Mouse (Mus musculus) regulatory T cell (primary cell): ENCODE results near the gene Cdkn1b.

Experiments used
- in situ Hi-C: fragments of 300-600 bp; cut with MboI, MseI; formaldehyde crosslinking; loops from one replicate; pipeline ENCODE4 v1.15.1; 2025; ENCODE audit warnings: high pct_unique_total_duplicates

Cdkn1b gene

DNA sequence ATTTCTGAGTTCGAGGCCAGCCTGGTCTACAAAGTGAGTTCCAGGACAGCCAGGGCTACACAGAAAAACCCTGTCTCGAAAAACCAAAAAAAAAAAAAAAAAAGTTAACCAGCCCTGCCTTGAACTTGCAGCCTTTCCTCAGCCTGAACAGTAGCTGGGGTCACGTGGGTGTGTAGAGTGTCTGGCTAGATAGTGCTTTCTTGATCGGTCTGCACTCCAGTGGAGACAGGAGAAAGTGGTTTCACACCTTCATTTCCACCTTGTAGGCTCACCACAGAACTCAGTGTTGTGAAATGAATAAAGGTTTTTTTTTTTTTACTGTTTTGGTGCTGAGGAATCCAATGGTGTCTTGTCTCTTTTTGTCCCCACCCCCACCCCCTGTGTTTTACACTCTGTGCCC, 16.8 kb upstream of the Cdkn1b start:
- in situ Hi-C loops = no loop called here

- in situ Hi-C loops = no loop called here
Observed at GRCm38 (mm10) chr6:134903891-134904884, 16.0 kb upstream of the Cdkn1b start.

DNA sequence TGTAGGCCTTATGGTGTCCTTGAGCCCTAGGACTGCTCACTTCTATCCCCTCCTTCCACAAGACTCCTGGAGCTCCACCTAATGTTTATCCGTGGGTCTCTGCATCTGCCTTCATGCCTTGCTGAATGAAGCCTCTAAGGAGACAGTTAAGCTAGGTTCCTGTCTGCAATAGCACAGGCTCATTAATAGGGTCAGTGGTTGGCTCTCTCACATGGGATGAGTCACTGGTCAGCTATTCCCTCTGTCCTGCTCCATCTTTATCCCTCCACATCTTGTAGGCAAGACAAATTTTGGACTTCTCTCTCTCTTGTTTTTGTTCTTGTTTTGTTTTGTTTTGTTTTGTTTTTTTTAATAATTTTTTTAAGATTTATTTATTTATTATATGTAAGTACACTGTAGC, 14.4 kb upstream of the Cdkn1b start:
- in situ Hi-C loops = no loop called here

GRCm38 (mm10) chr6:134914523-134914922, 5.7 kb upstream of the Cdkn1b start:
- in situ Hi-C loops = no loop called here

DNA sequence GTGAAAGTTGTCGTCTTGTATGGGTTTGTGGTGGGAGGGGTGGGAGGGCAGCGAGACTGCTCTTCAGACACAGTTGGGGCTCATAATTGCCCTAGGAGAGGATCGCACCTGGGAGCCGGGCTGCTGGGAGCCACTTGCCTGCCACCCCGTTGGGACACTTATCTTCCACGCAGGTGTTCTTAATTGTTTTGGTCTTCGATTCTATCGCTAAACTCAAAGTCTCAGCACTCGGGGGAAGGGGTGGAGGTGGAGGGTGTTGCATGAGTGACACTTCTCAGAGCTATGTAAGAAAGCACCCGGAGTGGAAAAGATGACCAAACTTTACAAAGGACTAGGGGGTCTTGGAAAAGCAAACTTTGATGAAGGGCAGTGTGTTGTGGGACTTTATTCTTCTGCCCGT, 3.6 kb upstream of the Cdkn1b start:
- in situ Hi-C loops = loop anchor here (5.0 kb wide), 1 partner anchor 349 kb away; the partner anchor contains the start of gene Lrp6

DNA sequence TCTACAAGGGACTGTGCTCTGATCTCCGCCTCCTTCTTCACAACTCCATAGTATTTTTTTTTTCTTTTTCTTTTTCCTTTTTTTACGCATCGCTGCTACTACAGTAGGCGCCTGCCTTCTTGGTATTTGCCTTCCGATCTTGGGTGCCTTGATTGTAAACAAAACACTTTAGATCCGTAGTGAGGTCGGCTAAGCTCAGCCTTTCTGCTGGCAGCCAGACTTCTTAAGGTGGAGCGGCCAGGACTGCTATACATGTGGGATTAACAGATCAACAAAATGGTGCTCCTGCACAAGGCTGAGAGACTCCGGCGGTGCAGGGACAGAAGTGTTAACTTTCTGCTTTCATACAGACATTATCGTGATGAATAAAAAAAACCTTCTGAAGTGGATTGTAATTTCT, 3.1 kb upstream of the Cdkn1b start:
- in situ Hi-C loops = loop anchor here (5.0 kb wide), 1 partner anchor 350 kb away; the partner anchor contains the start of gene Lrp6

DNA sequence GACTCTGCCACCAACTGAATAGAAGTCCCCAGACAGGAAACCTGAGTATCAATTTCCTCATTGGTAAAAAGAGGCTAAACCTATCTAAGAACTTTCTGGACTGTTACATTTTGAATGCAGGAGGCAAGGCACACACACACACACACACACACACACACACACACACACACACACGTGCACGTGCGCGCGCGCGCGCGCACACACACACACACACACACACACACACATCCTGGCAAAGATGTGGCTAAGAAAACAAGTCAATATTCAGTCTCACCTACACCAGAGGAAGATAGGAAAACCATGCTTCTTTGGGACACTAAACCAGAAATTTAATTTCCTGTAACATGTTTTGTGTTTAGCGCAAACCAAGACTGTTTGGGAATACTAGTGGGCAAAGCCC, 1.4 kb upstream of the Cdkn1b start:
- in situ Hi-C loops = loop anchor here (5.0 kb wide), 1 partner anchor 351 kb away; the partner anchor contains the start of gene Lrp6

DNA sequence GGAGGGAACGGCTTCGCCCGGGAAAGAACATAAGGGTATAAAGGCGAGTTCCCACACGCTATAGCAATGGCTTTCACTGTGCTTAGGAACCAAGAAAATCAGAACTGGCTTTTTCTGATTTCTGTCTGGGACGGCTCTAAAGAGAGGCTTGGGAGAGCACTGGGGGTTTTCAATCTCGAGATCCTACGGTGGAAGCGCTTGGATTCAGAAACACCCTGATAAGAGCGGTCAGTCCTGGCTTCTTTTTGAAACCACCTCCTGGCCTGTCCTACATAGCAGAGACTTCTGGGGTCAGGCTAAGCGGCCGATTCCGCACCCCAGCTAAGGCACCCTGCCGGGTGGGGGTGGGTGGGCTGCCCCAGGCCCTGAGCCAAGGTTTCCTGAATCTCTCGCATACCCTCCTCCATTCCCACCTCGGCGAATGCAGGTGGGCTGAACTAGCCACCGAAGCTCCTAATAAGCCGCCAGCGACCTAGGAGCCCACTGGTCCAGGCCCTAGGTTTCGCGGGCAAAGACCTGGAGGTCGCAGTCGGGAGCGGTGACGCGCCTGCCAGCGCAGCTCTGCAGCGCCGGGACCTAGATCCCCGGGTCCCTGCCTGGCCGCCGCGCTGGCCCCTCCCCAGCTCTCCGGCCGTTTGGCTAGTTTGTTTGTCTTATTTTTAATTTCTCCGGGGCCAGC, 551 bp upstream of the Cdkn1b start:
- in situ Hi-C loops = loop anchor here (5.0 kb wide), 1 partner anchor 352 kb away; the partner anchor contains the start of gene Lrp6

DNA sequence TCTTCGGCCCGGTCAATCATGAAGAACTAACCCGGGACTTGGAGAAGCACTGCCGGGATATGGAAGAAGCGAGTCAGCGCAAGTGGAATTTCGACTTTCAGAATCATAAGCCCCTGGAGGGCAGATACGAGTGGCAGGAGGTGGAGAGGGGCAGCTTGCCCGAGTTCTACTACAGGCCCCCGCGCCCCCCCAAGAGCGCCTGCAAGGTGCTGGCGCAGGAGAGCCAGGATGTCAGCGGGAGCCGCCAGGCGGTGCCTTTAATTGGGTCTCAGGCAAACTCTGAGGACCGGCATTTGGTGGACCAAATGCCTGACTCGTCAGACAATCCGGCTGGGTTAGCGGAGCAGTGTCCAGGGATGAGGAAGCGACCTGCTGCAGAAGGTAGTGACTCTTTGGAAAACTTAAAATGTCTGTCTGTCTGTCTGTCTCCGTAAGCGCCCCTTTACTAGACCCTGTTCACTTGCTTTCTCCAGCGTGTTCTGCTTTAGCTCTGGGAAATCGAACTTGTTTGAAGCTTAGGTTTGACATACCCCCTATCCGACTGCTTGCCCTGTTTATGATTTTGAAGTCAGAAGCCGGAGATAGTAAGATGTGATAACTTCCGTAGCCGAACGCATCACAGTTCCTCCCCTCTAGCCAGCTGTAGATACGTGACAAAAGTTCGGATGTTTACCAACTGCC, 953 bp downstream of the Cdkn1b start:
- in situ Hi-C loops = no loop called here

DNA sequence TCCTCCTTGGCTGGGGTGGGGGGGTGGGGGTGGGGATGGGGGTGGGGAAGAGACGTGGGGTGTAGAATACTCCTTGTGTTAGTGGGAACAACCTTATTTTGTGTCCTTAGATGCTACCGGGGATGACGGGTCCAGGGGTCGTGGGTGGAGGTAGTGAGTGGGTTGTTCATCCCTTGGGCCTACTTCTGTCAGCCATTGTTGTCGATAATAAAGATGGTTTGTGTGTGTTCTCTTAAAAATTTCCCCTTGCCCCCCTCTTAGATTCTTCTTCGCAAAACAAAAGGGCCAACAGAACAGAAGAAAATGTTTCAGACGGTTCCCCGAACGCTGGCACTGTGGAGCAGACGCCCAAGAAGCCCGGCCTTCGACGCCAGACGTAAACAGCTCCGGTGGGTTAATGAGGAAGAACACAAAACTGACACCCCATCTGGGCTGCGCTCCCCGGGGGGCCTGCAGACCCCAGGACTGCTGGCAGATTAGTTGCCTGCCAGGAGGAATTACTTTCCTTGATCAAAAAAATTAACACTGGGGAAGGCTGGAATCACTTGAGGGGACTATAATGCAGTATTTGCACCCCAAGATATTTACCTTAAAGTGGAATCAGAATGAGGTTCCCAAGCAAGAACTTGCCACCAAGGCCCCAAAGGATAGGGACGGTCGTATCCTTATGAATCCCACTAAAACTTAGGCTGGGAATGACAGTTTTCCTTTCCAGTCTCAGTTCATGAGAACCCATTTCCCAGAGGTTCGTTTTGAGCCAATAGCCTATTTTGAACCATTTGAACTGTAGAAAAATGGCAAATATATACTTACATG, 1.7 kb downstream of the Cdkn1b start:
- in situ Hi-C loops = no loop called here

DNA sequence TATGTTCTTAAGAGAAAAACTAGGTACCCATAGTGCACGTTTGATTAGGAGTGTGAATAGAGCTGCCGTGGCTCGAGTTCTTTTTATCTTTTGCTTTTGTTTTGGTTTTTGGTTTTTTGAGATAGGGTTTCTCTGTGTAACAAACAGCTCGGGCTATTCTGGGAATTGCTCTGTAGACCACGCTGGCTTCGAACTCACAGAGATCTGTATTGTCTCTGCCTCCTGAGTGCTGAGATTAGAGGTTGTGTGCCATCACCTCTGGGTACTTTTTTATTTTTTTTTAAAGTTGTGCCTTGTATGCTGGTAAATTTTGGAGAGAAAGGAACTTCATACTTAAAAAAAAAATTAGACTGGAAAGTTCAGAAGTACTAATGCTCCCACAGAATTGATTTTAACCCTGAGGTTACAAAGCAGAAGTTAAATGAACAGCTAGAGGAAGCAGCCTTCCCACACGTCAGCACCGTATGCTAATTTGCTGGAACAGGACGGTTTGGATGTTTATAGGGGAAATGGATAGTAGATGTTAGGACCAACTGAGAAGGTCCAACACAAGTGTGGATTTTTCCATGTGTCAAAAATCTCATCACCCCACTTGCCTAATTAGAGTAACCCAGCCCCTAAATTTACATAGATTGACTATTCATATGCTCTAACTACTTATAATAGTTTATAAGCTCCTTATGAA, 2.5 kb downstream of the Cdkn1b start:
- in situ Hi-C loops = no loop called here

DNA sequence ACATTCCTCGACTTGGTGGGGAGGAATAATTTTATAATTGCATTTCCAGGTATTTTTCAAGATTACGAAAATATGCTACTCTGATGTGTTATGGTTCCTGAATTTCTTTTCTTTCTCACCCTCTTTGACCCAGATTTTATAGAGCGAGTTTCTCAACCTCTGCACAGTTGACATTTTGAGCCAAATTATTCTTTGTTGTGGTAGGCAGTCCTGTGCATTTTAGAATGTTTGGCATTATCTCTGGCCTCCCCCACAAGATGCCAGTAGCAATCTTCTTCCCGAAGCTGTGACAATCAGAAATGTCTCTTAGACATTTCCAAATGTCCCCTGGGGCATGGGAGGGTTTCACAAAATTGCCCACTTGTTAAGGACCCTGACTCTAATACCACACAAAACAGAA, 3.5 kb downstream of the Cdkn1b start:
- in situ Hi-C loops = no loop called here

GRCm38 (mm10) chr6:134924262-134924661, 4.1 kb downstream of the Cdkn1b start:
- in situ Hi-C loops = no loop called here

GRCm38 (mm10) chr6:134925673-134926337, 5.6 kb downstream of the Cdkn1b start:
- in situ Hi-C loops = no loop called here

DNA sequence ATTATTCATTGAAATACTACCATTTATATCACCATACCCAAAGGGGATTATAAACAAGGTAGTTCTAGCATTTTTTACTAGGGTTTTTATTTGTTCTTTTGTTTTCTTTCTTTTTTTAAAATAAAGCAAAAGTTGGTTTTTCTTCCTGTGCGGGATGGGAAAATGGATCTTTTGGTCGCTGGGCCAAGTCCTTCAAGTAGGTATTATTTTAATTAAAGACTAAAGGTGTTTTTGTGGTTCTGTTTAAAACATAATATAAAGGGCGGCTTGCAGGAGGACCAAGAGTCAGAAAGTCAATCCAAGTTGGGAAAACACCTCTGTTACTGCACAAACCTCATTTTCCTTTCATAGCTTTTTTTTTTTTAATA, 6.1 kb downstream of the Cdkn1b start:
- in situ Hi-C loops = no loop called here

GRCm38 (mm10) chr6:134926803-134927594, 6.8 kb downstream of the Cdkn1b start:
- in situ Hi-C loops = no loop called here

GRCm38 (mm10) chr6:134927595-134928095, 7.4 kb downstream of the Cdkn1b start:
- in situ Hi-C loops = no loop called here

- in situ Hi-C loops = no loop called here
Observed at GRCm38 (mm10) chr6:134928096-134928888, 8.1 kb downstream of the Cdkn1b start.
